Mouse (Mus musculus): ENCODE data around the gene Hs3st6.

DNA sequence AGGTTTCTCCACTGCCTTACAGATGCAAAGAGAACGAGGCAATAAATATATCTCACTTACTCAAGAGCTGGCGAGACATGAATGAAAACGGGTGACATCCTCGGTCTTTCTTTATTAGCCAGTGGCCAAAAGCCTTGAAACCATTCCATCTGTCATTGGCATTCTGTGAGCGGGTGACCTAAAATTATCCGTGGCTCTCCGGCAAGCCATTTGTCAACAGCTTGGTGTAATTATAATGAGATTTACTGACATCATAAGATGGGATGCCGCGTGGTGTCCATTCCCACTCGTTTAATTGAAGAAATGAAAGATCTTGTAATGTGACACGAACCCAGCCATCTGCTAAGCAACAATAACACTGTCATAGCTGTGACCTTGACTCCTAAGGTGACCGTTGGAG lies 42.0 kb downstream of the Hs3st6 start:
- TF ChIP-seq CTCF (conservative IDR thresholded peaks at IDR 0.05; ENCODE audit: low read length) (no peak), POU5F1 (IDR thresholded peaks at IDR 0.05; ENCODE audit: borderline replicate concordance, low read length) (no peak), NANOG (IDR thresholded peaks at IDR 0.05; ENCODE audit: borderline replicate concordance, low read length) (no peak)

Data from E14TG2a.4 (cell line).